Mouse (Mus musculus): ENCODE measurements around the gene Nqo2.
"Not testable (repeated sequence)": the region's sequence is repeated elsewhere in the genome, so short reads cannot be mapped to it uniquely, and the experiment has no call there.

Nqo2 gene
- long read RNA-seq, experiment 1, transcript Nqo2-201 (8 exons, 1,063 nt) = minor isoform, 5 of 48 reads
- long read RNA-seq, experiment 1, transcript Nqo2-203 (6 exons, 957 nt) = minor isoform, 5 of 48 reads
- long read RNA-seq, experiment 1, transcript Nqo2-202 (7 exons, 3,842 nt) = major isoform, 35 of 48 reads
- long read RNA-seq, experiment 1, partial matches to known transcripts = 0 of 48 reads
- long read RNA-seq, experiment 1, other reads (novel, unspliced or antisense) = 3 of 48 reads
- long read RNA-seq, experiment 2, transcript Nqo2-202 (7 exons, 3,842 nt) = major isoform, 40 of 53 reads
- long read RNA-seq, experiment 2, partial matches to known transcripts = 2 of 53 reads
- long read RNA-seq, experiment 2, other reads (novel, unspliced or antisense) = 7 of 53 reads

DNA sequence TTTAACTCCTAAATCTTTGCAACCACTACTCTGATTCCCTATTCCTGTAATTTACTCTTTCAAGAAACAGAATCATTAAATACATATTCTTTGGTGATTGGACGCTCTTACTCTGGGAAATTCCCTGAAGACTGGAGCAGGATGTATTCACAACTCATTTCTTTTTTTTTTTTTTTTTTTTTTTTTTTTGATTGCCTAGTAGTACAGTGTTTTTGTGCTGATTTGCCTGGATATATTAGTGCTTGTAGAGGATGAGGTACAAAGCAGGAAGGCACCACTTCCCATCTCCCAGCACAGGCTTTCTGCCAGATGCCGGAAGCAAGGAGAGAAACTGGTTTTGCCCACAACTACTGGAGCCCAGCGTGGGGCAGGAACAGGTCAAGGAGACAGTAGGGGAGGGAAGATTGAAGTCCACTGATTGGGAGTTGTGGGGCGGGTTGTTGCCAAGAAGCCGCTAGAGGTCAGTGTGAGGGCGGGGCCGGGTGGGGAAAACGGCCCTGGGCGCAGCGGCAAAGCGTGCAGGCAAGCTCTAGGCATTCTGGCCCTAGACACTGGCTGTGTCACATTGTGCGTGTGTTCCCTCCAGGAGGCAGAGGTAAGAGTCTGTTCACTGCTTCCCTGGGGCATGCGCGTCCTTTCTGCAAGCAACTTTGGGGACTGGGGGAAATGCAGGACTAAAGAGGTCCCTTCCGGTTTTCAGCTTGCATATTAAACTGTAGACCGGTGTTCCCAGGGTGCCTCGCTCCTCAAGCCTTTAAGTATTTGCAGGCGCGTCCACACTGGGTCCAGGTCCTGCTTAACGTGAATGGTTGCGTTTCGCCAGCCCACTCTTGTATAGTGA, at the start of gene Nqo2:
TSS of gene Nqo2 (plus strand) at position 482 of the 841 bp plus-strand sequence.
- intact Hi-C loops (cut with DNase I) = no loop called here

DNA sequence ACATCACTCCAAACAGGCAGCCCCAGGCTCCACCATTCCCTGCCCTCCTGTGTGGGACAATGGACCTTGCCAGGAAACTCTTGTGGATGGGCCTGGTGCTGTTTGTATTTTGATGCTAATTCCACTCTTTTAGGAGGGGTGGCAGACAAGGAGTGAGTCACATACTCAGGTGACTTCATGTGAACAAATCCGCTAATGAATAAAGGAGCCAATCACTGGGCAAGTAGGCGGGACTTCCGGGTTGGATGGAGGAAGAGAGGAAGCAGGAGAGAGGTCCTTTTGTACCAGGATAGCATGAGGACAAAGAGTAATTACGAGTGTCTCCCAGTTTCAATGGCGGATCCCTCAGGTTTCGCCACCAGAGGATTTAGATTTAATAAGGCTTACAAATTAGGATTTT, 43.4 kb upstream of the Nqo2 start:
- intact Hi-C loops (cut with DNase I) = no loop called here

DNA sequence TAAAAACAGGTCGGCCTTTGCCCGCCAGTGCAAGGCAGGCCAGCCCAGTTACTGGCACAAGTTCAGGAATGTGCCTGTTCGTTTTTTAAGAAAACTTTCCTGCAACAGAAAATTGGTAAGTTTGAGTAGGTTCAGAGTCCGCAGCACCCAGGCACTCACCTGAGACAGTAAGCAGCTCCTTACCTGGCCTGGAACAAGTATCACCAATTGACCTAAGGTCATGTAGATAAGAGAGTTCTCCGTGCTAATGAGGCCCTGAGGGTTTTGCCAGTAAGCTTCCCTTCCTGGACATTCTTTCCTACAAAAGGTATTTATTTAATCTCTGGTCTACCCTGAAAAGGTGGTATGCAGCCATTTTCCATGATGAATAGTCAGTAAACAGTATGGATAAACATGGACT, 42.8 kb upstream of the Nqo2 start:
- intact Hi-C loops (cut with DNase I) = no loop called here

DNA sequence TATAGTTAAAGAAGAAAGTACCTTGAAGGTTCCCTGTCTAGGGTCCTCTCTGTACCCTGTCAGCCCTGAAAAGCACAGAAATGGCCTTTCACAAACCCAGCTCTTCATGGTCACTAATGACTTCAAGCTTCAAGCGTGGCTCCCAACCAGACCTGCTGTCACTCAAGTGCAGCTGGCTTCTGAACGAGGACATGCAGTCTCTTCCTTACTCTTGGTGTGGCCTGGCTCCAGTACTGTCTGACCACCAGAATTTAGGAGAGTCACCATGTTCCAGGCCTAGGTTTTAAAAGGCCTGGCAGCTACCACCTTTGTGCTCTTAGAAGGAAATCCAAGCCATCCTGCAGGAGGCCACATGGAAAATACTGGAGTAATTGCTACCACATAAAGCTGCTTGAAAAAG, 34.2 kb upstream of the Nqo2 start:
- intact Hi-C loops (cut with DNase I) = no loop called here

DNA sequence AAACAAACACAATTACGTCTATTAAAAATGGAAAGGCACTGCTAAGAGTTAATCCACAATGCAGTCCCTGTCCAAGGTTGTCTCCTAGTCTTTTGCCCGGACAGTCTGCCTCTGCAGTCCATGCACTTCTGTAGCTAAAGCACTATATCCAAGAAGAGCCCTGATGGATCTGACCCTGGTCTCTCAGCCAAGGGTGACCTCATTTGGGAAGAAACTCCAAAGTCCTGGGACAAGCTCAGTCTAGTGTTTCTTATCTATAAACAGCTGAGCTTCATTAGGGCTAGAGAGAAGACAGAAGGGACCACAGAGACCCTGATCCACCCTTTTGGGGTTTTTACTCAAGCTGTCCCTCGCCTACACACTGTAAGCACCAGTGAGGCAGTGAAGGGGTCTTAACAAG, 33.6 kb upstream of the Nqo2 start:
- intact Hi-C loops (cut with DNase I) = no loop called here

DNA sequence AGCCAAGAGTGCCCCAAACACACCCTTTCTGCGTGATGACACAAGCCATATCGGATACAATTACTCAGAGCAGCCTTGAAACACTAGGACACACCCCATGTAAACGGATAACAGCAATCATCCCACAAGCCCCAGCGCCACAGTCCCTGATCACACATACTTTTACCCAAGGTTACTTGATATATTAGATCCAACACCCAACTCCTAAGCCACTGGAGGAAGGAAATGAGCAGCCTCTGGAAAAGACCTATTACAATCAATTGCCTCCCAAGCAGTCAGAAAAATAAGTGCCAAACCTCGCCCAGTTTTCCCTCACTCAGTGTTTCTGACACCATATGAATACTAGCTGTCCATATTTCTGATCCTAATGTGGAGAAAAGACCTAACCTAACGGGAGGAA, 29.7 kb upstream of the Nqo2 start:
- intact Hi-C loops (cut with DNase I) = no loop called here

- intact Hi-C loops (cut with DNase I) = no loop called here
These were observed 28.9 kb upstream of the Nqo2 start for GRCm38 (mm10) chr13:33935465-33936181.

DNA sequence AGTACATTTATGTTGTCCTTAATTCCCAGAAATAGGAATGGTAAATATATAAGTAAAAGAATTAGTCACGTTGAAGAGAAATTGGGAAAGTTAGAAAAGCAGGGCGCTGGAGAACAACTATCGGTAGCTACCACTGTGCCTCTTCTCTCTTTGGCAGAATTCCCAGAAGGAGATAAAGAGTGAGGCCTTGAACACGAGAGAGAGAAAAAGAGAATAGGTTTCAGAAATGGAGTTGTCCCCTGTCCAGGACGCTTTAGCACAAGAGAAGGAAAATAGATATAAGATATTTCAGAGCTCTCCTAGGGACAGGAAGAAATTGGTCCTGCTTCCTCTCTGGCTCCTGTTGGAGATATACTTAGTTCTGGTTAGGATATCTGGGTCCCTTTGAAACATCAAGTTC, 27.3 kb upstream of the Nqo2 start:
- intact Hi-C loops (cut with DNase I) = no loop called here

DNA sequence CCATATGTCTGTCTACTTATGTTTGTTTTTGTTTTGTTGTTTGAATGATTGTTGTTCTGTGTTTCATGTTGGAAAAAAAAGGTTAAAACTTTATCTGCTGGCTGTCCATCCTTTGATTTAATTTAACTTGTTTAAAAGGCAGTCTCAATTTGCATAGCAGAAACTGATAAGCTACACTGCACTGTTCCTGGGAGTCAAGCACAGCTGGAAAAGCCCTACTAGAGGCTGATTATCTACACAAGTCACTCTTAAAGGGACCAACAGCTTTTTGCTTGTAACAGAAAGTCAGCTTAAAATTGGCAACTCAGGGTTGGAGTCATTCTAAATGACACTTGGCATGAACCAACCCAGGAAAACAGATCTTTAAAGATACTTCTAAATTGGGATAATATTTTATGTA, 26.9 kb upstream of the Nqo2 start:
- intact Hi-C loops (cut with DNase I) = not testable (repeated sequence)

DNA sequence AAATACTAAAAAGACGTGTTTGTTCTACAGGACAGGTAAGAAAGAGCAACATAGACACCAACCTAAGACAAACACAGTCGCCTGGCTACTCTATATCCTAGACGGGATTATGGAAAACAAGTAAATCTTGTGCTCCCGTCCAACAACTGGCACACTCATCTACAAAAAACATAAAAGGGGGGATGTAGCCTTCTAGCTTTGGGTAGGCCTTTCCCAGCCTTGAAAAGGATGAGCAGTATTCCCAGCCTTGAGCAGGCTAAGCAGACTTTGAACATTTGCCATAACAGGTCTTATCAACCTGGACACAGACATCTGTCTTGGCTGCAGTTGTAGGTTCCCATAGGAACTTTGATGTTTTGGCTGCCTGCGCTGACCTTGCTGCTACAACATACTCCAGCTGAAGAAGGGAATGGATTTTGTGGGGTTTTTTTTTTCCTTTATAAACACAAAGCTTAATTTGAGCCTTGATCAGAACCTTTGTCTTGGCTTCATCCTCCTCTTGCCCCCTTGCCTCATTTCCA, 23.1 kb upstream of the Nqo2 start:
- intact Hi-C loops (cut with DNase I) = no loop called here

DNA sequence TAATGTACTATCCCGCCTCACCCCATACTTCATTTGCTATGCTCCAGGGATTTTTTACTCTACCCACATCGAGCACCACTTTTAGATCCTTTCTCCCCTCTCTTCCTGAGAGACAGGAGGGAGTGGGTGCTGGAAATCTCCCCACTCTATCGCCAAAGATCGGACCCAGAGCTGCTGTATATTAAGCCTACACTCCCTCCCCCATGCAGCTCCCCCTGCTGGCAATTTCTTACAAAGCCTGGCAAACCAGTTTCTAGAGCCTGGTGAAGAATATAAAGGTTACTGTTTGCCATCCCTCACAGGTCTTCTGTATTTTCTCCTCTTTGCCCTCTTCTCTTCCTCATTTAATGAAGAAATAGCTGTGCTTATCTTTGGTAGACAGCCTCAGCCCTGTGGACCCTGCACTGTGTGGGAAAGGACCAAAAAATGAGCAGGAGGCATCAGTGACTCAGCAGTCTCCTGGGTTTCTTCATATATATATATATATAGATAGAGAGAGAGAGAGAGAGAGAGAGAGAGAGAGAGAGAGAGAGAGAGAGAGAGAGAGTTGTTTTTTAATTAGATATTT, 22.2 kb upstream of the Nqo2 start:
- intact Hi-C loops (cut with DNase I) = no loop called here

DNA sequence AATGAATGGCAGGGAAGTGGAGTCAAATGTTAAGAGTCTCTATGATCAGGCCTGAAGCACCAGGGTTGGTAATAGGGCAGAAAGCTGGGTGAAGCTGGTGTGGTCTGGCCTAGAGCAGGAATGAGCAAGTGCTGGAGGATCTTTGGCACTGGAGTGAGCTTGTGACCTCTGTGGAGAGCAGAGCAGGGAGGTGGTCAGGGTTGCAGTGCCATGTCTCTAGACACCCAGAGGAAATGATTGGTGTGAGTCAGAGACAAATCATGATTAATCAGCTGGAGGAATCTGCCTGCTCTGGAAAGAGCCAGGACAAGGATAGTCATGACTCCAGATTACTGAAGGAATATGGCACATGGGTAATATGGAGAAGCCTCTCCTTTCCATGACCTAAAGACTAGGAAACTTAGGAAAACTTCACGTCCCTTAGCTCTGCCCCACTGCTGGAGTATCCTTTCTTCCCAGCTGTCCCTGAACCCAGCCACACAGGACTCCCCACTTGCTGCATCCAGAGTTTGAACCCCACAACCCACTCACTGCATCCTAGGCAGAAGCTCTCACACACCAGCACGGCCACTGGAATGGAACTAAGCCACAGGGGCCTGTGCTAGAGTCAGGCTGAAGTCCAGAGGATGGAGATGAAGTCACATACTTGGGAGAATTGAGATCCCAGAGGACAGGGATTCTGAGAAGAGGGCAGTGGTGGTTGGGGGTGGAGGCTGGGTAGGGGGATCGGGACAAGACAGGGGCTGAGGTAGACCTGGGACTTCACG, 13.0 kb upstream of the Nqo2 start:
- intact Hi-C loops (cut with DNase I) = no loop called here

DNA sequence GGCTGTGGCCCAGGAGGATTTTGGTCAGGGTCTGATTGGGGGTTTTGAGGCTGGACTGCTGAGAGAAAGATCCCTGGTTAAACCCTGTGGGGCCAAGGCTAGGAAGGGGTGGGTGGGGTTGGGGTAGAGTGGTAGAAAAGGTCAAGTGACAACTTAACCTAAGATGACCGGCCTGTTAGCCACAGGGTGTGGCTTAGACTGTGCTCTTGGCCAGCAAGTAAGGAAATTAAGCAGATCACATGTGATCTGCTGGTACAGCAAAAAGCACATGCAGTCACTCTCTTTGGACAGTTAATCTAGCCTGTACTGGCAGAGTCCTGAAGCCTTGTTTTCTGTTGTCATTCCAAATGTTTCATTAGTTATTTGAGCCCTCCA, 12.4 kb upstream of the Nqo2 start:
- intact Hi-C loops (cut with DNase I) = no loop called here

DNA sequence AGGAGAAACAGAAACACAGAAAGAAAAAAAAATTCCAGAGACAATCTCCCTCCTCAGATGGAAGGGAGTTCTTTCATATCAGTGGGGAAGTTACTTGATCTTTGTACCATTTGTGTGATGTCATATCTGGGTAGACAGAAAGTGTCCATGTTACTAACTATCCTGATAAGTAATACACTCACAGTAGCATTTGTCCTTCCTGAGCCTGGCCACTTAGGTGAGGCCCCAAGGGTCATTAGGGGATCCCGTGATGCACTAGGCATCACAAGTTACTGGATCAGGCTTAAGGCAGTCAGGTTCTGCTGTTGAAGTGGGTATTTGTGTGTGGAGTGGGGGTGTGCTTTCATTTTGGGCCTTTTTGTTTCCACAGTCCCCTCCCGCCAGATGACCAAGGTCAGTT, 11.5 kb upstream of the Nqo2 start:
- intact Hi-C loops (cut with DNase I) = no loop called here

DNA sequence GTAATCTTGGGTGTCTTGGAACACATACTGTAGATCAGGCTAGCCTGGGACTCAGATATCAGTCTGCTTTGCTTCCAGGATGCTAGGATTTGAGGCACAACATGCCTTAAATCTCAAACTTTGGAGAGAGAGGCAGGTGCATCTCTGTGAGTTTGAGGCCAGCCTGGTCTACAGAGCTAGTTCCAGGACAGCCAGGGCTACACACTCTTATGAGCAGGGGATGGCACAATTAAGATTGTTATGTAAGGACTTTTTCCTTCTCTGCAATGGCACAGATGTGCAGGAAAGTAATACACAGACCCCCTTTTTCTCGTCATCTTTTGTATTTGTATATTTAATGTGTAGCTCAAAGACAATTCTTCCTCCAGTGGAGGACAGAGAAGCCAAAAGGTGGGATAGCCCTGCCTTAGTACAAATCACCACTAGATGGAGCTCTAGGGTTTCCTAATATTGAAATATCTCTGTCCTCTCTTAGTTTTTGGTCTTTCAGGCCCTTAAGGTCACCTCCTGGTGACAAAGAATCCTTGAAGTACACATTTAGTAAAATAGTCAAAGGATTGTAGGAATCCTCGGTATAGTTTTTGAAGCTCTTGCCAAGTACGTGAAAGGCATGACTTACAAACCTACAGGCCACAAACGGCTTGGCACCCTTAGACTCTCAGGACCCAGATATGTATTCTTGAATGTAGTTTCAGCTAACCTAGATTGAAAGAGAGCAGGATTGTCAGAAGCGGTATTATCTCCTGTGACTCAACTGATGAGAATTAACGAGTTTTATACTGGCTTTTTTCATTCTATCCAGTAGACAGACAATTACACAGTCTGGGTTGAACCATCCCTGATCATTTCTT, 7.7 kb upstream of the Nqo2 start:
- intact Hi-C loops (cut with DNase I) = loop anchor here (1.0 kb wide), 1 partner anchor 38 kb away; no protein-coding TSS in a partner anchor

DNA sequence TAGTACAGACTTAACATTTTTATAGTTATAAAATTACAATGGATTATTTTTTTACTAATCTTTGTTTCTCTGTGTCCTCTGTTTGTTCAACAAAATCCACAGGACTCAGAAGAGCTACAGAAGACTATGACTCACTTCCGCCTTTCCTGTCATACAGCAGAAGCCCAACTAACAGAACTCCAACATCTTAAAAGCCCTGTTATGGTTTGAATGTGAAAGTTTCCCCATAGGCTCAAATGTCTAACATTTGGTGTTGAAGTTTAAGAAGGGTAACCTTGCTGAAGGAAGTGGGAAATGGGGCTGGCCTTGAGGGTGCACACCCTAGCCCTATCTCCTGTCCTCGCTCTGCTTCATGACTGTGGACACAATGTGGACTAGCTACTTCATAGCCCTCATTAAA, 4.7 kb upstream of the Nqo2 start:
- intact Hi-C loops (cut with DNase I) = no loop called here

- intact Hi-C loops (cut with DNase I) = no loop called here
These were observed 853 bp downstream of the Nqo2 start for GRCm38 (mm10) chr13:33965056-33966024.

DNA sequence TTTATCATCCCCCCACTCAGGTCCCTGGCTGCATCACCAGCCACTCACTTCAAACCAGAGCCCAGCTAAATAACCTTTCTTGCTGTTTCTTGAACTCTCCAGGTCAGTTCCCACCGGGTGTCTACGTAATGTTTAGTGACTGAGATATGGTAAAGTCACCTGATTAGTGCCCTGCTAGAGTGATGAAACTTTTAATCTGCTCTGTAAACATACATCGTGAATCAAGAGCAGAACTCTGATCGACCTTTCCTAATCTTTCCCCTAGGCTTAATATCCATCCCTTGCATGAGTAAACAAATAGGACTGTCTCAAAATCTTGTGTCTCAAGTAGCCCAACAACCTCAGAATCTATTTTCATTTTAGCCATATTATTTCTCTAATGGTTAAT, 1.5 kb downstream of the Nqo2 start:
- intact Hi-C loops (cut with DNase I) = no loop called here

DNA sequence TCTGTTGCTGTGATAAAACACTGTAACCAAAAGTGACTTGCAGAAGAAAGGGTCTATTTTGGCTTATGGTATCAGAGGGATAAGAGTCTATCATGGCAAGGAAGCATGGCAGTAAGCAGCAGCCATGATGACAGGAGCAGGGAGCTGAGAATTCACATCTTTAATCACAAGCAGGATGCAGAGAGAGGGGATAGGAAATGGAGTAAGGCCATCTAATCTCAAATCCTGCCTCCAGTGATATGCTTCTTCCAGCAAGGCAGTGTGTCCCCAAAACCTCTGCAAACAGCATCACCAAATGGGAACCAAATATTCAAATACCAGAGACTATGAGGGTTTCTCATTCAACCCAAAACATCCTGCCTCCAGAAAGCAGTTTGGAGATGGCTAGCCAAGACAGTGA, 2.1 kb downstream of the Nqo2 start:
- intact Hi-C loops (cut with DNase I) = no loop called here

Data from adrenal gland (tissue).